Mouse (Mus musculus) layer of hippocampus, adult 8-10 months (tissue): ENCODE data around the gene Crygd. TPM values are rescaled to one million over a fixed set of nuclear protein-coding genes. Genes with fewer than 3 reads are reported as not detected.

Experiments used
- DNase-seq, 2 experiments: peaks; one replicate each; pipeline ENCODE4 v3.0.0; 2022; ENCODE audit warnings: low spot score in 2 of 2
- total RNA-seq, 4 experiments: library from RNA; stranded (reverse); gene quantifications; 2 replicates each; pipeline ENCODE4 v1.2.4; 2022

The Crygd gene
- total RNA-seq, 4 experiments from 2014 or later, result not detected

DNA sequence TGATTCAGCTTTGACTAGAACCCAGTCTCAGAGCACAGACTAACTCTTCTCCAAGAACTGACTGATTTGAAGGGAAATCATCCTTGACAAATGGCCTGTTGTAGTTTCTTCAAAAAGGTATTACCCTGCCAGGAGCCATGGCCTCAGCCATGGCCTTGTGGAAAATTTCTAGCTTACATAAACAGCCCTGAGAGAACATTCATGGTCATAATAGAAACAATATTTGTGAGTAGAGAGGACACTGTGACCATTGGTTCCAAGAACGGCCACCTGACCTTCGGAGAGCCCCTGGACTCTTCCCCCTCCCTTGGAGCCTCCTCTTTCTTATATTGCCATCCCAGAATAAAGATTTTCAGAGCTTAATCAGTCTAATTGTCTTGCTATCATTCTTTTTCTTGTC lies 19.8 kb downstream of the Crygd start:
- no peak for DNase-seq

DNA sequence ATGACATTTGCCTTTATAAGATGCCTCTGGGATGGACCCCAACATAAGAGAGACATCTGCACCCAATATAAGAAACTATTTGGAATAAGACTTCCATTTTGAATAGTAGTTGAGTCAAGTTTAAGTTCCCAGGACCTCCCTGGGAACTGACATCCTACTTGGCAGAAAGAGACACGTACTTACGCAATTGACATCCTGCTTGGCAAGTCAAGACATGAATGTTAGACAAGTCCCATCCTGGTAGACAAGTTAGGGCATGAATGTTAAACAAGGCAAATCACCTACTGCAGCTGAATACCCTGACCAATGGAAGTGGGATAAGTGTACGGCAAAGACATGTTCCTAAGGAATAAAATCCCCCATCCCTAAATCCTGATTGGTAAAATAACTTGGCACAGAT lies 21.4 kb downstream of the Crygd start:
- DNase-seq, result no peak

DNA sequence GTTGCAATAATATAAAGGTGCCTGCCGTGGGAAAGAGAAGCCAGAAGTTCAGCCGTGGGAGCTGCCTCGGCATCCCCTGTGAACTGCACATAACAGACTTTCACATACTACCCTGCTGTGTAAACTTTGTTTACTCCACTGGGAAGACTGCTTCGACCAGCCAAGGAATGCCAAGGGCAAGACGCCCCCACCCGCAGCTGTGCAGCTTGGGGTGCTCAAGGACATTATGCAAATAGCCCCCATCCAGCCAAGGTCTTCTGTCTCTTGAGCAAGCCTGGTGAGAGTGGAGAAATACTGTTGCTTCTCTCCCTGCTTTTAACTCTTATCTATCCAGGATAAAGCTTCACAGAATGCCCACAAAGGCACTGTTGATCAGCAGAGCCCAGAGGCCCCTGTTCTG lies 22.4 kb downstream of the Crygd start:
- no peak for DNase-seq

DNA sequence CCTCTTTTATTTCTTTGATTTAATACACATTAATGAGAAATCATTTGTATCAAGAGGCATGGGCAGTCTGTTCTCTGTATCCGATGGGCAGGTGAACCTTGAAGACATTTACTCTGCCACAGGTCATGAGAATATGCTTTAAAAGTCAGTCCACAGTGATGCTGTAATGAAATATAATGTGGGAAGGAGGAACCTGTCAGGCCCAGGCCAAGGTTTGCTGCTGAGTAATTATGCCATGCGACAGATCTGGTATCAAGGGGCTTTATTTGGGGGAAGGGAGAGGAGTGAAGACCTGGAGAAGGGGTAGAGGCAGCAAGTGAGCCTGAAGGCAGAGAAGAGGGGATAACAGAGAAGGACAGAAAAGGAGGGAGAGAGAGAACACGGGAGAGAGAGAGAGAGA lies 23.6 kb downstream of the Crygd start:
- no peak for DNase-seq

DNA sequence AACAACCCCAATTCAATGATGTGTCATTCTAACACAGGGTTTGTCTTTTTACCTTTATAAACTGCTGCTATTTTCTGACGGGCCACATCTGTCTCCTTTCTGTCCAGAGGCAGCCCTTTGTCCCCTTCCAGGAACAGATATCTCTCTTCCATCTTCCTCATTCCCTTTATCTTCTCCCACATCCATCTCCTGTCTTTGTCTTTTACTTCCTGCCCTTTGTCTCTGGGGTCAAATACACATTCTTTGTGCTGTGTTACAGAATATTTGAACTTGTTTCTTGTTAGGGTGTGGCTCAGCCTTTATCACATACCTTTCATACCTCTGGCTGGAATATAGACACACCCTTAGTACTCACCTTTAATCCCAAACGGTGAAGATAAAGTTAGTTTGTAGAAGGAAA lies 25.7 kb downstream of the Crygd start:
- no peak for DNase-seq

DNA sequence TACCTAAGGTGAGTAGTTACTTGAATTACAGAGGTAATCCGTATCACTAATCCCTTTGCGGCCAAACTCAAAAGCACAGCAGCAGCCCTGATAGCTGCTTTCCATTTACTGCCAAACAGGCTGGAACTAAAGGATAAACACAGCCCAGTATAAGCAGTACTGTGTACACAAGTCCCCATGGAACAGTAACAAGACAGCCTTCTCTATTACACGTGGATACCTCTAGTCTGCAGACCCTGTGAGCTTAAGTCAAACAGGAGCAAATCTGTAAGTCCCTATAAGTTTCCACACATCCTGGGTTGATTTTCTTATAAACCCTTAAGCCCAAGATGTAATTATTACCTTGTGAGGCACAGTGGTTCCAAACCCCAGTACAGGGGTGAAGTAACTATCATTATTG lies 27.7 kb downstream of the Crygd start:
- no peak for DNase-seq

DNA sequence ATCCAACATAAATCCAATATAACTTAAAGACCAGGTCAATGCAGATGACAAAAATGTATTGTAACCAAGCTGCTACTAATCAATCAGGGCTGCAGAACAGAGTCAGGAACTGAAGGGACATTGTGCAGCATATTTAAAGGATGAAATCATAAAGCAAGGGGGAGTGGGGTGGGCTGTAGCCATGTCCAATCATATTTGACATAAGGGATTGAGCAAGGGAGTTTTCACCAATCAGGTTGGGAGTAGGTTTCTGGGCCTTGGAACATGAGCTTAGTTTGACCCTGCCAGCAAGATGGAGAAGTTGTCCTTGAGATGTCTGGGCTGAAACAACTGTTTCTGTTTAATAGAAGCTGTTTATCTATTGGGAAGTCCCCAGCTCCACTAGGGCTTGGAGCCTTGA lies 30.6 kb downstream of the Crygd start, which contains the start of gene Akr1cl:
Gene Akr1cl, minus strand, starts transcription at position 119 of the 400 bp plus-strand sequence.
- DNase-seq, result no peak

DNA sequence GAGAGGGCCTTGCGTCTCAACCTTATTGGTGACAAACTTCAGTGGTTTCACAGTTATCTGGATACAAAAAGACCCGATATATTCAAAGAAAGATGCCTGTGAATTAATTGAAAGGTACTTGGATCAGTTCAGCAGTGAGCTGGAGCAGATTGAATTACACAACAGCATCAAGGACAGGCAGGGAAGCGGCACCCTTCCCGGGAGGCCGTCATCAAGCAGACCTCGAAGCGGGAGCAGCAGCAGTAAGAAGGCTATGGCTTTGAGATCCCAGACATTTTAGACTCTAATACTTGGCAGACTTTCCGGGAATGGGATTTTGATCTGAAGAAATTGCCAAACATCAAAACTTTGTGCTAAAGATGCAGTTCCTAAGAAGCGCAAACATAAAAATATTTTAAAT lies 35.0 kb downstream of the Crygd start:
- no peak for DNase-seq

DNA sequence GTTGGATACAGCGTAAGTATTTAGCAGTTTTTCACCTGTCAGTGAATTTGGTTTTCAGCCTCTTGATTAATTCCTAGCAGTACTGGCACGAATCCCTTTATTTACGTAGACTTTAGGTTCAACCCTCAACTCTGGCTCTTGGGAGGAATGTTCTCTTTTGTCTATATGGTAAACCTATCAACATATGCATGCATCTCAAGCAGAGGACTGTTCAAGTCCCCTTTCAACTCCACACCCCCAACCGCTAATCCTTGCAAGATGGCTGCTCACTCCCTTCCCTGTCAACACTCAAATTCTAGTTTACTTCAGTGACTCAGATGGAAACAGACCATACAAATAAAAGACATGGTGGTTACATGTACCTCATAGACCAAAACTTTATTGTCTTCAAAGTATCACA lies 50.5 kb downstream of the Crygd start:
- DNase-seq, result no peak

Other genes with a start within 250 kb of the Crygd start
- 10 to 100 TPM; 37.1 to 46.7 (median 41.8) TPM for gene Plekhm3, start 106.6 kb downstream of the Crygd start, total RNA-seq
- gene Akr1cl, start 30.7 kb downstream of the Crygd start, total RNA-seq, result under 1 TPM in 3 of 4 experiments, not detected in 1; 0.47 to 0.57 (median 0.54) TPM
- not detected for gene Cryge, start 12.3 kb downstream of the Crygd start, total RNA-seq
- not detected for gene Crygc, start 10.2 kb upstream of the Crygd start, total RNA-seq
- gene Crygb, start 18.8 kb upstream of the Crygd start, total RNA-seq, result not detected
- gene Cryga, start 39.9 kb upstream of the Crygd start, total RNA-seq, result 1 to 10 TPM in 3 of 4 experiments, not detected in 1; 1.4 to 2.0 (median 1.6) TPM
- gene Gm28845, start 56.1 kb upstream of the Crygd start, total RNA-seq, result not detected
- 10 to 100 TPM; 10.1 to 11.2 (median 10.7) TPM for gene D630023F18Rik, start 59.8 kb upstream of the Crygd start, total RNA-seq
- 10 to 100 TPM; 46.0 to 56.9 (median 53.5) TPM for gene Idh1, start 123.0 kb upstream of the Crygd start, total RNA-seq
- 10 to 100 TPM; 44.0 to 49.6 (median 48.1) TPM for gene Pikfyve, start 123.2 kb upstream of the Crygd start, total RNA-seq
- gene Pth2r, start 218.6 kb upstream of the Crygd start, total RNA-seq, result under 1 TPM; 0.41 to 0.98 (median 0.72) TPM